Mouse (Mus musculus) forebrain, embryonic 12.5 days (tissue): ENCODE results near the gene Fam178b. TPM values are rescaled to one million over a fixed set of nuclear protein-coding genes. Genes with fewer than 3 reads are reported as not detected.

ENCODE experiments used
- ATAC-seq: fragments of 200-750 bp; cut with Nextera tagmentation; 2 replicates; pipeline ENCODE4 v1.8.0; 2017; ENCODE audit warnings: moderate TSS enrichment; ENCODE audit not compliant: low FRiP score
- H3K27ac ChIP-seq: fragments of 300-500 bp; sonication (generic); 2 replicates; pipeline ENCODE4 v1.5.1; 2016; ENCODE audit warnings: mild to moderate bottlenecking
- H3K27me3 ChIP-seq: fragments of 300-500 bp; sonication (generic); 2 replicates; pipeline ENCODE4 v1.6.1; 2016; ENCODE audit warnings: mild to moderate bottlenecking
- H3K36me3 ChIP-seq: fragments of 300-500 bp; sonication (generic); replicated peaks from 2 replicates; pipeline ENCODE4 v1.6.1; 2016; ENCODE audit warnings: mild to moderate bottlenecking
- H3K4me1 ChIP-seq: fragments of 300-500 bp; sonication (generic); 2 replicates; pipeline ENCODE4 v1.6.1; 2016
- H3K4me2 ChIP-seq: fragments of 300-500 bp; sonication (generic); 2 replicates; pipeline ENCODE4 v1.6.1; 2016; ENCODE audit warnings: mild to moderate bottlenecking, moderate library complexity
- H3K4me3 ChIP-seq: fragments of 300-500 bp; sonication (generic); replicated peaks from 2 replicates; pipeline ENCODE4 v1.5.1; 2016; ENCODE audit warnings: mild to moderate bottlenecking
- H3K9ac ChIP-seq: fragments of 300-500 bp; sonication (generic); 2 replicates; pipeline ENCODE4 v1.6.1; 2016; ENCODE audit warnings: mild to moderate bottlenecking
- H3K9me3 ChIP-seq: fragments of 300-500 bp; sonication (generic); 2 replicates; pipeline ENCODE4 v1.6.1; 2016
- WGBS: fragments of 180-500 bp; shearing (Covaris S2); methylation state at CpG from one replicate; pipeline ENCODE4 v1.1.7; 2016; 5-methylcytosine and 5-hydroxymethylcytosine counted together
- polyA plus RNA-seq: library from polyadenylated mRNA; unstranded; fragments of >200 nt; fragmentation: Nextera tagmentation; extraction: Ambion mirVana; gene quantifications from 2 replicates; pipeline ENCODE4 v1.2.1, GENCODE M21; 2016

The Fam178b gene
- polyA plus RNA-seq, 1 experiment from 2014 or later, result 0.18 TPM

DNA sequence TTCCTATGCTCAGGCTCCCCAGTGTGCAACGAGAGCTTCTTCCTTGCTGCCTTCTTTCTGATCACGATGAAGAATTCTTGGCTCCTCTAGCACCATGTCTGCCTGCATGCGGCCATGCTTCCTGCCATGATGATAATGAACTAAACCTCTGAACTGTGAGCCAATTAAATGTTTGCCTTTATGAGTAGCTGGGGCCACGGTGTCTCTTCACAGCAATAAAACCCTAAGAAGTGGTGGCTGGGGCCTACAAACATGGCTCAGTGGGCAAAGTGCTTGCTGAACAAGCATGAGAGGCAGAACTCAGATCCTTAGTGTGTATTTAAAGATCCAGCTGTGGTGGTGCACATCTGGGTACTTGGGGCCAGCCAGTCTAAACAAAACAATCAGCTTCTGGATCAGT is 17.0 kb downstream of the Fam178b start:
- no peaks in the 10 kb centered on the region for H3K27me3 ChIP-seq
- H3K4me1 ChIP-seq, result no peaks in the 10 kb centered on the region
- ATAC-seq, result no peak
- no peak overlapping the region for H3K27ac ChIP-seq
- H3K4me2 ChIP-seq, result no peak overlapping the region
- H3K4me3 ChIP-seq, result no peak overlapping the region
- no peaks in the 10 kb centered on the region for H3K36me3 ChIP-seq
- WGBS, result 79% methylated on average over 4 of the region's 4 CpGs
- H3K9ac ChIP-seq, result no peak overlapping the region
- H3K9me3 ChIP-seq, result no peaks in the 10 kb centered on the region

DNA sequence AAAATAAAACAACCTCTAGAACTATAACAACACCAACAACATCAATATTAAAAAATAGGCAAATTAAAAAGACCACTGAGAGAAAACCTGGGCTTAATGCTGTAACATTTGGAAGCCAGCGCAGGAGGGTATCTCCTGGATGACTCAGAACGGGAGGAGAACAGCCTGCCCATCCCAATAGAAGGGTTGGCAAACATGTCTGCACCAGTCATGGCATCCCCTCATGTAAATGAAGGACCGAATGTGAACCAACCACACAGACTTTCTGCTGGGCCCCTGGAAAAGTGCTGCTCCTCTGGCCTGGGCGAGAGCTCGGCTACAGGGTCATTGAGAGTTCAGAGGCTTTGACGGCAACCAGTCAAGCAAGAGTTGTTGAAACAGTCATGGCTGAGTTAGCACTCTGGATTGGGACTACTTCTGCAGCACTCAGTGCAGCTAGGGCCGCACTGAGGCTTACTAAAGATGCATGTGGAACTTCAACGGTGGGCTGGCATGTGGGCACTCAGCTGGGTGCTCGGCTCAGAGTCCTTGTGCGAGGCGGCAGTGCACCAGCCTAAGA is 17.7 kb downstream of the Fam178b start:
- H3K9ac ChIP-seq, result no peak overlapping the region
- no peaks in the 10 kb centered on the region for H3K27me3 ChIP-seq
- H3K4me2 ChIP-seq, result no peak overlapping the region
- H3K4me3 ChIP-seq, result no peak overlapping the region
- no peak overlapping the region for H3K27ac ChIP-seq
- no peaks in the 10 kb centered on the region for H3K9me3 ChIP-seq
- H3K4me1 ChIP-seq, result no peaks in the 10 kb centered on the region
- no peaks in the 10 kb centered on the region for H3K36me3 ChIP-seq
- ATAC-seq, result no peak
- 72% methylated on average over 11 of the region's 11 CpGs for WGBS

DNA sequence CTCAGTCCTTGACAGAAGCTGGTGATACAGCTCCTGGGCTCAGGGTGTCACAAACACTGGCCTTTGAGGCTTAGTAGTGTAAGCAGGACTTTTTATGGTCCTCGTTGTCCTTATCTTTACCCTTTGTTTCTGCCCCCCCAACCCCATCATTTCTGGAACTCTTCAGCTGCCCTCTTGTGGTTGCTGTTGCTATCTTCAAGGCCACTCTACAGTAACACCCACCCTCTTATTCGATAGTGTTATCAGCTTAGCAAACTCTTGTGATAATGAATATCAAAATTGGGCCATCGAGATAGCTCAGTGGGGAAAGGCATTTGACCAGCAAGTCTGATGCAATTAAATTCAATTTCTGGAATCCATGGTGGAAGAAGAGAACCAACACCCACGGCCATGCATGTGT is 18.5 kb downstream of the Fam178b start:
- no peaks in the 10 kb centered on the region for H3K36me3 ChIP-seq
- no peak overlapping the region for H3K9ac ChIP-seq
- no peak overlapping the region for H3K4me3 ChIP-seq
- no peaks in the 10 kb centered on the region for H3K4me1 ChIP-seq
- no peak overlapping the region for H3K4me2 ChIP-seq
- no peak overlapping the region for H3K27ac ChIP-seq
- 80% methylated on average over 4 of the region's 4 CpGs for whole genome bisulfite sequencing
- H3K27me3 ChIP-seq, result no peaks in the 10 kb centered on the region
- no peak for ATAC-seq
- no peaks in the 10 kb centered on the region for H3K9me3 ChIP-seq

DNA sequence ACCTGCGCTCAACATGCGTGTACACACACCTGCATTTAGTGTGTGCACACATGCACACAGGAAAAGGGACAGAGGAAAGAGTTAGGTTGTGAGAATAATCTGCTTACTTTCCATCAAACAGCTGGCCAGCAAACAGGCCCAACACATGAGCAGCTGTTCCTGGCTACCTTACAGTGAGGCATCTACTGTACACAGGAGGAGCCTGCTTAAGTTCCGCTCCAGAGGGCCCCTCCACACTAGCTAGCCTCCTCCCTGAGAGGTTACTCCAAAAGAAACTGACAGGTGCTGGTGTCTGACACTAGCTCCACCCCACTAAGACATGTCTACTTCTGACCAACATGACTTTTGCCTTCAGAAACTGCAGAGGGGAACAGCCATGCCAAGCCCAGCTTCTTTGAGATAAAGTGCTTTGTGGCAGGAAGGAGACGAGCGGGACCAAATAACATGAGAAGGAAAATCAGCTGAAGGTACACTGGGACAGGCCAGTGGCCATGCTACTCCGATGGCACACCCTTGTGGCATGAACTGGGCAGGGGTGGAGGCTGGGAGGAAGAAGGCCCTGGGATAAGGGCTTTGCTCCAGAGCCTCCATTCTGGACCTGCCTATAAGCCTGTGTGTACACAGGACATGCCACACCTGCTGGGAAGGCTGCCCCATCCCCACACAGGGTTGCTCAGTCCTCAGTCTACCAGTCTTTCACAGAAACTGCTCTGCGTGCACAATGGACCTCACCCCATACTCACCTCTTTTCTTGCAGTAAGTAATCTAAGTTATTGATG is 24.2 kb downstream of the Fam178b start:
- Histone ChIP-seq H3K4me3 (no peak overlapping the region), H3K27ac (no peak overlapping the region), H3K9me3 (no peaks in the 10 kb centered on the region), H3K27me3 (no peaks in the 10 kb centered on the region), H3K9ac (no peak overlapping the region), H3K4me1 (no peaks in the 10 kb centered on the region), H3K4me2 (no peak overlapping the region), H3K36me3 (no peaks in the 10 kb centered on the region)
- 89% methylated on average over 7 of the region's 7 CpGs for WGBS
- no peak for ATAC-seq

- Histone ChIP-seq H3K9me3 (no peaks in the 10 kb centered on the region), H3K27me3 (no peaks in the 10 kb centered on the region), H3K9ac (no peak overlapping the region), H3K4me3 (no peak overlapping the region), H3K4me2 (no peak overlapping the region), H3K27ac (no peak overlapping the region), H3K4me1 (no peaks in the 10 kb centered on the region), H3K36me3 (no peaks in the 10 kb centered on the region)
- 76% methylated on average over 4 of the region's 4 CpGs for WGBS
- no peak for ATAC-seq
Measured at GRCm38 (mm10) chr1:36657658-36658415, 25.1 kb downstream of the Fam178b start.

GRCm38 (mm10) chr1:36656233-36656632 is 26.8 kb downstream of the Fam178b start:
- 91% methylated on average over 3 of the region's 3 CpGs for WGBS
- Histone ChIP-seq H3K27ac (no peak overlapping the region), H3K27me3 (no peaks in the 10 kb centered on the region), H3K9ac (no peak overlapping the region), H3K4me1 (no peaks in the 10 kb centered on the region), H3K36me3 (no peaks in the 10 kb centered on the region), H3K4me2 (no peak overlapping the region), H3K9me3 (no peaks in the 10 kb centered on the region), H3K4me3 (no peak overlapping the region)
- no peak for ATAC-seq

DNA sequence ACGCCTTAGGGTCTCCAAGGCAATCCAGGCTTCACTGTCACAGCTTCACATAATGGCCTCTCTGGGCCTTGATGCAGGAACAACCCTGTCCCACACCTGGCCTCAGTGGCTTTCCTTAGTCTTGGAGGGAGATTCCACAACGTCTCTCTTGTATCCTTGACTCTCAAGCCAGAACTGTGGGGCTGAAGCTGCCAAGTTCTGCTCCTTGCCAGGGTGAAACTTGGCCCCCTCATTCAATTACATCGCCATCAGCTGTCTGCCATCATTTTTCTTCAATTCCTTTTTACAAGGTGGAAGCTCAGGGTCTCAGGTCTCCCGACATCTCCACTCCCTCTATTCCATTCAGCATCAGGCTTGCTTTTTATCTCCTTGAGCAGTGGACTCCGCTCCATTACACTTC is 27.9 kb downstream of the Fam178b start:
- no peaks in the 10 kb centered on the region for H3K27me3 ChIP-seq
- H3K27ac ChIP-seq, result no peak overlapping the region
- H3K4me2 ChIP-seq, result no peak overlapping the region
- H3K4me3 ChIP-seq, result no peak overlapping the region
- no peaks in the 10 kb centered on the region for H3K4me1 ChIP-seq
- no peaks in the 10 kb centered on the region for H3K36me3 ChIP-seq
- H3K9me3 ChIP-seq, result no peaks in the 10 kb centered on the region
- WGBS, result 84% methylated on average over 5 of the region's 5 CpGs
- no peak overlapping the region for H3K9ac ChIP-seq
- no peak for ATAC-seq

DNA sequence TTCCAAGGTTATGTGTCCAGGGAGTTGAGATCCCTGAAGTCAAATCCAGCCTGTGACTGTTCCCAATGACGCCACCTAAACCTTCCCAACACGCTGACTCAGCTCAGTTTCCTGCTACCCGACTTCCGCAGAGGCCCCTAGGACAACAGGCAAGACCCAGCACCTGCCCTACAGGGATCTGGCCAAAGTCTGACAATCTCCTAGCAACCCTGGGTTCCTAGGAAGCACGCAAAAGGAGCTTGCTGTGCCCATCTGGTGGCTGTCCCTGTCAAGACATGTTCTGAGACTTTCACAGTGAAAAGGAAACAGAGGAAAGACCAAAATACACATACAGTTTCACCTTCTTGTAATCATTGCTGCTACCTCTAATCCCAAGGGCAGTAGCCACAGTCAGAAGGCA is 35.4 kb downstream of the Fam178b start:
- no peak for ATAC-seq
- Histone ChIP-seq H3K27ac (no peak overlapping the region), H3K4me1 (peaks cover 4% of the 10 kb centered on the region; the same call in 1 of the 2 replicates), H3K4me2 (no peak overlapping the region), H3K27me3 (no peaks in the 10 kb centered on the region), H3K9ac (no peak overlapping the region), H3K36me3 (no peaks in the 10 kb centered on the region), H3K4me3 (no peak overlapping the region), H3K9me3 (no peaks in the 10 kb centered on the region)
- WGBS, result 79% methylated on average over 5 of the region's 5 CpGs

- H3K9ac ChIP-seq, result no peak overlapping the region
- H3K36me3 ChIP-seq, result no peaks in the 10 kb centered on the region
- 71% methylated on average over 3 of the region's 3 CpGs for WGBS
- no peak for ATAC-seq
- H3K4me1 ChIP-seq, result peaks cover 4% of the 10 kb centered on the region; the same call in 1 of the 2 replicates
- no peaks in the 10 kb centered on the region for H3K27me3 ChIP-seq
- H3K4me3 ChIP-seq, result no peak overlapping the region
- H3K27ac ChIP-seq, result no peak overlapping the region
- H3K4me2 ChIP-seq, result no peak overlapping the region
- H3K9me3 ChIP-seq, result no peaks in the 10 kb centered on the region
Measured at GRCm38 (mm10) chr1:36646285-36646684, 36.7 kb downstream of the Fam178b start.

DNA sequence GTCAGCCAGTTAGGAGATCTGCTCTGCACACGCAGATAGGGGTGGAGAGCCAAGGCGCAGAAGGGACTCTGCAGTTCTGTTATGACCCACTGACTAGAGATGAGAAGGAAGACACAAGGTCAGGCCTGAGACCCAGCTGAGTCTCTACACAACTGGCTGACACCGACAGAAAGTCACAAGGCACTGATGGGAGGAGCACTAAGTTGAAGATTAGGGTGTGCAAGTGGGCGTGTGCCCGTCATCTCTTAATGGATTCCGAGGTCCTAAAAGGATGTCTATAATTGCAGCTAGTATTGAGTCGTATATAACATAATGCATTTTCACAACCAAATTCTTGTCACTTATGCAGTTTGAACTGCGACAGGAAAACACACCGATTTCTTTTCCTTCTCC is 38.4 kb downstream of the Fam178b start:
- Histone ChIP-seq H3K9me3 (no peaks in the 10 kb centered on the region), H3K4me1 (peaks cover 4% of the 10 kb centered on the region; the same call in 1 of the 2 replicates), H3K4me3 (no peak overlapping the region), H3K27ac (no peak overlapping the region), H3K36me3 (no peaks in the 10 kb centered on the region), H3K9ac (no peak overlapping the region), H3K27me3 (no peaks in the 10 kb centered on the region), H3K4me2 (no peak overlapping the region)
- 87% methylated on average over 9 of the region's 9 CpGs for WGBS
- ATAC-seq, result no peak

DNA sequence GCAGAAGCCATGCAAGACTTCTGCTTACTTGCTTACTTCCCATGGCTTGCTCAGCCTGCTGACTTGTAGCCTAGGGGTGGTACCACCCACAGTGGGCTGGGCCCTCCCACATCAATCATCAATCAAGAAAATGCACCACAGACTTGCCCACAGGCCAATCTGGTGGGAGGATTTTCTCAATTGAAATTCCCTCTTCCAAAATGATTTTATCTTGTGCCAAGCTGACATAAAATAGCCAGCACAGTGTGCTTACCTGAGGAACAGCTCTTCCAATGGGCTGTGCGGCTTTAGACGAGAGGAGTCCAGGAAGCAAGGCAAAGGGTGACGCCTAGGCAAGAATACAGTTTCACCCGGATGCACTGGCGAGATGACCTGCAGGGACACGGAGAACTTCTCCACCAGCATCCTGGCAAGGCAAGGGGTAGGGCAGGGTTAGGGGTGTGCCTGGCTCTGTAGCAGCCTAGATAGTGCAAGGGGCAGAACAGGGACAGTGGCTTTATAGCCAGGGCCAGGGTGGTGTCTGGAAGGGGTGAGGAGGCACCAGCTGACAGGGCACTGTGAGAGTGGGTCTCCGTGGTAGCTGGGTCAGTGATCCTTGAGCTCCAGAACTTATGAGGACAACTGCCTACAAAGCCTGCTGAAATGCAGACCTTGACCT is 38.9 kb downstream of the Fam178b start:
- Histone ChIP-seq H3K27ac (no peak overlapping the region), H3K9me3 (no peaks in the 10 kb centered on the region), H3K9ac (no peak overlapping the region), H3K4me2 (no peak overlapping the region), H3K36me3 (no peaks in the 10 kb centered on the region), H3K4me1 (peaks cover 4% of the 10 kb centered on the region; the same call in 1 of the 2 replicates), H3K27me3 (no peaks in the 10 kb centered on the region), H3K4me3 (no peak overlapping the region)
- no peak for ATAC-seq
- WGBS, result 92% methylated on average over 7 of the region's 7 CpGs

DNA sequence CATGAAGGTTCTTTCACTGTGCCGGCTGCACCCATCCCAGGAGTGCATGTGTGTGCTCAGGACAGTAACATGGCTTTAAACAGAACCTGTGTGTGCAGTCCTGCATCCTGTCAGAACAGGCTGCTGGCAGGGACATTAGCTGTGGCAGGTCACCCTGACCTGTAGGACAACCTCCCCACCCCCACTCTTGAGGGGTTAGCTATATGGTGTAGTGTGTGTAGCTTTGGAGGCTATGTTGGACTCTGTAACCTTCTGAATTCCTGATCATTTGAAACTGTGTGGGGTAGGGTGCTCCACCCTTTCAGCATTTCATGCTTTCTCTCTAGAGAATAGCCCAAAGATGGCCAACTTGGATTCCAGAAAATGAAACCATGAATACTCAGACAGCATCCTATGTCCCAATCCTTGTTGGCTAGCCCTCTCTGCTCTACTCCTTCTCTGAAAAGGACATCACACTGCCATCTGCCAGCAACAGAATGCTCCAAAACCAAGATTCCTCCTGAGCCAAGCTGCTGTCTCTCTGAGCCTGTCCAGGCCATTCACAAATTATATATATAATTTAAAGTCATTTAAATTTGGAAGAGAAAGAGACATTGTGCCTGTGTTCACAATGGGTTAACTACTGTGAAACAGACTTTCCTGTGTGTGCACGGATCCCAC is 47.0 kb downstream of the Fam178b start:
- no peak for ATAC-seq
- WGBS, result 86% methylated on average over 2 of the region's 2 CpGs

More for the DNA sequence above, 47.0 kb downstream of the Fam178b start:
- Histone ChIP-seq H3K27me3 (no peaks in the 10 kb centered on the region), H3K36me3 (no peaks in the 10 kb centered on the region), H3K4me3 (no peak overlapping the region), H3K4me1 (peaks cover 7% of the 10 kb centered on the region; the same call in 1 of the 2 replicates), H3K4me2 (no peak overlapping the region), H3K9me3 (no peaks in the 10 kb centered on the region), H3K9ac (no peak overlapping the region), H3K27ac (no peak overlapping the region)
